Mouse (Mus musculus): ENCODE data around the gene Cc2d2b. TPM values are rescaled to one million over a fixed set of nuclear protein-coding genes. Genes with fewer than 3 reads are reported as not detected.

Cc2d2b gene
- polyA plus RNA-seq, 1 experiment from 2014 or later: 3.1 TPM

DNA sequence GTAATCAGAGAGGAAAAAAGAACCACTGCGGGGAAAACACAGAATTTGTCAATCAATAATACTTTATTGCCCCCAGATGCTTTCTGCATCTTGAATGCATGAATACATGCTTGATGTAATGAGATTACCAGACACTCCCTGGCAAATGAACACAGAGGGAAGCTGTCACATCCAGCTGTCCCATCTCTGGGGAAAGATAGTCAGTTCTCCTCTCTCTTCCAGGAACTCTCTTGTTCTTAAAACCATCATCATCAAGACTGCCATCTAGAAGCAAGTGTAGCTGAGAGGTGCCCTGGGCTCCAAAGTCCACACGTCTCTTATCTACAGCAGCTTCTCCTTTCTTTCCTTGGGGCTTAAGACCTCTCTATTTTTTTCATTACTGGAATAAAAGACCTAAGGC, 21.9 kb upstream of the Cc2d2b start:
- Histone ChIP-seq H3K9ac (no peak overlapping the region), H3K27ac (no peak overlapping the region)
- WGBS (ENCODE audit: insufficient replicate concordance): 35% methylated on average over 2 of the region's 2 CpGs

DNA sequence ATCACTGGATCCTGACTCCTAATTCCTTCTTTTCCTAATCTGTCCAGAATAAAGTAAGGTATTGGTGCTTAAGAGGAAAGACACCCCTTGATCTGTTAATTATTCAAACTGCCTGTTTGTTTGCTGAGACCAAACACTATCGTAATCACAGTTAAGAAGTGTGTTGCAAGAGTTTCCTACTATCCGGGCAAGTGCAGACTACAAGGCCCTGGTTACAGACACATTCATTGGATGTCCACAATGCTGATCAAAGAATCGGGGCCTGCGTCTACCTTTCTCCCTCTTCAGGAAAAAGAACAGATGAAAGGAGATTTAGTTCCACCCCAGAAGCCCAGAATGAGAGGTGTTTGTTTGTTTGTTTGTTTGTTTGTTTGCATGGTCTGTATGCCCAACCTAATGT, 20.3 kb upstream of the Cc2d2b start:
- H3K9ac ChIP-seq: no peak overlapping the region
- H3K4me2 ChIP-seq: no peak overlapping the region
- H3K27ac ChIP-seq: no peak overlapping the region
- no peaks in the 10 kb centered on the region for H3K36me3 ChIP-seq
- WGBS (ENCODE audit: insufficient replicate concordance): 71% methylated on average over 4 of the region's 4 CpGs
- H3K9me3 ChIP-seq (replicated peaks): no peaks in the 10 kb centered on the region
- no peak for ATAC-seq
- H3K4me1 ChIP-seq: 0 out of 2 replicates have a peak, but pooled peaks cover 12% of the 10 kb centered on the region
- no peak overlapping the region for H3K4me3 ChIP-seq
- no peaks in the 10 kb centered on the region for H3K27me3 ChIP-seq (replicated peaks)

More for the DNA sequence above, 21.9 kb upstream of the Cc2d2b start:
- Histone ChIP-seq H3K36me3 (no peaks in the 10 kb centered on the region), H3K27me3 (replicated peaks) (no peaks in the 10 kb centered on the region), H3K4me3 (no peak overlapping the region), H3K4me2 (no peak overlapping the region), H3K9me3 (replicated peaks) (no peaks in the 10 kb centered on the region), H3K4me1 (0 out of 2 replicates have a peak, but pooled peaks cover 12% of the 10 kb centered on the region)
- no peak for ATAC-seq

DNA sequence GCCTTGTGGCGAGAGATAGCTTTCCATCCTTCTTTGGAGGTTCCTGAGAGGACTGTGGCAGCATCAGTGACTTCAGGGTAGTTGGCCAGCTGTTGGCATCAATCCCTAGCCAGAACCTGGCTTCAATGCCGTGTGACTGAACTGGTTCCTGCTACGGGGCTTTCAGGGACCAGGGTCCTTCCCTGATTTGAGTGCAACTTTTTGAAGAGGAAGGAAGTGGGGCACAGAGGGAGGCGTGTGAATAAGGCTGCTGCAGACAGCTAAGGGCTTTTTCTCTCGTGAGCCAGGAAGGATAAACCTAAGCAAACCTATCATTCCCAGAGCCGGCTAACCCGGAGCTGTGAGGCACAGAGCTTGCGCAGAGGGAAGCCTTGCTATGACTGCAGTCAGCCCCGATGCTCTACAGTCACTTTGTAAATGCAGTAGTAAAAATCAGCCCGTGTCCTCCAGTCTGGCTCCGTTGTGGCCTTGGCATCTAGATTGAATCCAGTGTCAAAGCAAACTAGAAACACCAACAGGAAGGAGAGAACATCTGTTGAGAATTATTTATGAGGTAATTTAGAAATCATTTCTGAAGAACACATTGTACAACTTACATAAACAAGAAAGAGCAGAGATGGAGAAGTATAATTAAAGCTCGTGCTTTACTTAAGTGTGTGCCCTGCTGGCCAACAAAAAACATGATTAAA, 19.7 kb upstream of the Cc2d2b start:
- ATAC-seq: no peak
- 0 out of 2 replicates have a peak, but pooled peaks cover 12% of the 10 kb centered on the region for H3K4me1 ChIP-seq
- no peaks in the 10 kb centered on the region for H3K9me3 ChIP-seq (replicated peaks)
- WGBS (ENCODE audit: insufficient replicate concordance): 29% methylated on average over 12 of the region's 12 CpGs
- no peaks in the 10 kb centered on the region for H3K36me3 ChIP-seq
- no peaks in the 10 kb centered on the region for H3K27me3 ChIP-seq (replicated peaks)
- H3K9ac ChIP-seq: no peak overlapping the region
- no peak overlapping the region for H3K27ac ChIP-seq
- no peak overlapping the region for H3K4me2 ChIP-seq
- H3K4me3 ChIP-seq: no peak overlapping the region

DNA sequence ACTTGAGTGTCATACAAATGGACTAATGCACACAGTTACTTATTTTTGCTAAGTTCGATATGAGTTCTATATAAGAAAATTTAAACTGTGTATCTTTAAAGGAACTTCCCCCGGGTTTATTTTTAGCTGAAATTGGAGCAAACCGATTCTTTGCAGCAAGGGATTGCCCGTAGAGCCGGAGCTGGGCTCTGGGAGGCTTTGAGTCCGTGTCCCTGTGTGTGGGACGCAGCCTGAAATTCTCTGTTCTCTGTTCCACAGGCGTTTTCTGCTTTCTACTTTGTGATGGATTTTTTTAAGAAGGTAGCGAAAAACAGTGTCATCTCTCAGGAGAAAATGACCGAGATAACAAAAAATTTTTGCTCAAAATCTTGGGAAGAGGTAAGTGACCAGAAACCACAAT, 15.1 kb upstream of the Cc2d2b start:
- Histone ChIP-seq H3K27me3 (replicated peaks) (no peaks in the 10 kb centered on the region), H3K27ac (no peak overlapping the region), H3K9me3 (replicated peaks) (no peaks in the 10 kb centered on the region), H3K4me3 (no peak overlapping the region), H3K36me3 (no peaks in the 10 kb centered on the region), H3K4me2 (no peak overlapping the region), H3K9ac (no peak overlapping the region), H3K4me1 (0 out of 2 replicates have a peak, but pooled peaks cover 9% of the 10 kb centered on the region)
- 62% methylated on average over 10 of the region's 10 CpGs for WGBS (ENCODE audit: insufficient replicate concordance)
- no peak for ATAC-seq

DNA sequence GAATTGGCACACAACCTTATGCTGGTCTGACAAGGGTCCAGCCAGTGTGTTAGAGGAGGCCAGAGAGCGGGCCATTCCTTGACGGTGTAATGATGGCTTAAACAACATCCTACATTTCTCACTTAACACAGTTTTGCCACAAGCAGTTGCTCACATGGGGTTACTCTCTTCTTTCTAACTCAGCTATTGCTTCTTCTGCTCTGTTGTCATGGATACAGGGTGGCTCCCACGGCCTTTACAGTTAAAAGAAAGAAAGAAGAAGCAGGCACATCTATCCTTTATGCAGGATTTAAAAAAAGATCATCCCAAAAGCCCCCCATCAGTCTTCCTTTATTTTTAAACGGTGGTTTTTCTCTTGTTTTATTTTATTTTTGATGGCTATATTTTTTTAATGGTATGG, 14.7 kb upstream of the Cc2d2b start:
- no peak overlapping the region for H3K9ac ChIP-seq
- H3K27me3 ChIP-seq (replicated peaks): no peaks in the 10 kb centered on the region
- H3K9me3 ChIP-seq (replicated peaks): no peaks in the 10 kb centered on the region
- no peak overlapping the region for H3K4me2 ChIP-seq
- 64% methylated on average over 4 of the region's 4 CpGs for WGBS (ENCODE audit: insufficient replicate concordance)
- H3K4me1 ChIP-seq: peaks cover 6% of the 10 kb centered on the region; the same call in 1 of the 2 replicates
- no peaks in the 10 kb centered on the region for H3K36me3 ChIP-seq
- no peak for ATAC-seq
- no peak overlapping the region for H3K27ac ChIP-seq
- H3K4me3 ChIP-seq: no peak overlapping the region

DNA sequence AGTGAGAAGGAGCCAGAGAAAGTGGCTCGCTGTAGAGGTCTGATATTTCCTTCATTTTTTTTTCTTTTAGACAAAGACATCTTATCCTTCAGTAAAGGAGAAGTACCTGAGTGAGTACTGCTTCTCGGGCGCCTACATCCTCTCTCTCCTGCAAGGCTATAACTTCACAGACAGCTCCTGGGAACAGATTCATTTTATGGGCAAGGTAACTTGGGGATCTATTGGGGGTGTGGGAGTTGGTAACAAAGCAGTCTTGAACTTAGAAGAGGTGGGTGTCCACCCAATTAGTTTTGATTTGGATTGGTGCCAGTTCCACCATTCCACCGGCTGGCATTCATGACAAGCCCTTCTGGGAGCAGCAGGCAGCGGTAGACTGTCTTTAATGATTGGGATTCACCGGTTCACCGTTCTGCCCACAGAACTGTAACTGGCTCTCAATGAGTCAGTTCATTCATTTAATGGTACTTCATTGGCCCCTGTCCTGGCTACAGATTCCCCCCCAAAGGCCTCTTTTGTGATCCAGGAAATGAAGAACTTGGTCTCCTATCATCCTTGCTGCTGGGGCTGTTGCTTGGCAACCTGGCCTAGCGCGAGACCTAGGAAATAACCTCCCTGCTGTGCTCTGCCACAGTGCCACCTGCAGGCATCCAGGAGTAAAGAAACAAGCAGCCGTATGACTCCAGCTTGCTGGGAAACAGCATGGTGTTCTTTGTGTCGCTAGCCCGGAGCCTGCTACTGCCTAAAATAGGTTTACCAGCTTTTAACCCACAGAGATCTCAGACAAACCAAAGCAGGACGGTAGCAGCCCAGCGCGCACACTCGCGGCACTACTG, 11.7 kb upstream of the Cc2d2b start:
- Histone ChIP-seq H3K27ac (no peak overlapping the region), H3K9ac (no peak overlapping the region), H3K27me3 (replicated peaks) (no peaks in the 10 kb centered on the region), H3K9me3 (replicated peaks) (no peaks in the 10 kb centered on the region), H3K36me3 (no peaks in the 10 kb centered on the region), H3K4me2 (peak overlapping the region; percentile 37; the same call in 1 of the 2 replicates), H3K4me3 (no peak overlapping the region), H3K4me1 (peaks cover 4% of the 10 kb centered on the region; the same call in 1 of the 2 replicates)
- peak; percentile 35; the same call in 1 of the 2 replicates for ATAC-seq
- WGBS (ENCODE audit: insufficient replicate concordance): 30% methylated on average over 17 of the region's 17 CpGs

DNA sequence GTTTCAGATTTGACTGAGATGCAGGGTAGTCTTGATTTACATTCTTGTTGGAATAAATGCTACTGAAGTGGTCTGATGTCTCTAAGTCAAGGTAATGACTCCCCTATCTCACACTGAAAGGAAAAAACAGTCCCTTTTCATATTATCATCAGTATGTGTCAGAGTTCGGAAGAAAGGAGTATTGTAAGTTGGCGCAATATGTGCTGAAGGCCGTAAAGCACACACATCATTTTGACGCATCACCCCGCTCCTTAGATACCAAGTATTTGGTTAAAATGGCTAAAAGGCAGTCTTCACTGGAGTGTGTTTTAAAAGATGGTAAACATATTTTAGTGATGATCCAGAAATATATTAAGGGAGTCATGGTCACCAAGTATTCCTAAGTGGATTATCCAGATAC, 10.9 kb upstream of the Cc2d2b start:
- peak overlapping the region; percentile 37; the same call in 1 of the 2 replicates for H3K4me2 ChIP-seq
- 74% methylated on average over 5 of the region's 5 CpGs for WGBS (ENCODE audit: insufficient replicate concordance)
- H3K4me1 ChIP-seq: peaks cover 4% of the 10 kb centered on the region; the same call in 1 of the 2 replicates
- H3K4me3 ChIP-seq: no peak overlapping the region
- no peaks in the 10 kb centered on the region for H3K27me3 ChIP-seq (replicated peaks)
- no peak for ATAC-seq
- H3K27ac ChIP-seq: no peak overlapping the region
- no peaks in the 10 kb centered on the region for H3K9me3 ChIP-seq (replicated peaks)
- H3K36me3 ChIP-seq: no peaks in the 10 kb centered on the region
- no peak overlapping the region for H3K9ac ChIP-seq

DNA sequence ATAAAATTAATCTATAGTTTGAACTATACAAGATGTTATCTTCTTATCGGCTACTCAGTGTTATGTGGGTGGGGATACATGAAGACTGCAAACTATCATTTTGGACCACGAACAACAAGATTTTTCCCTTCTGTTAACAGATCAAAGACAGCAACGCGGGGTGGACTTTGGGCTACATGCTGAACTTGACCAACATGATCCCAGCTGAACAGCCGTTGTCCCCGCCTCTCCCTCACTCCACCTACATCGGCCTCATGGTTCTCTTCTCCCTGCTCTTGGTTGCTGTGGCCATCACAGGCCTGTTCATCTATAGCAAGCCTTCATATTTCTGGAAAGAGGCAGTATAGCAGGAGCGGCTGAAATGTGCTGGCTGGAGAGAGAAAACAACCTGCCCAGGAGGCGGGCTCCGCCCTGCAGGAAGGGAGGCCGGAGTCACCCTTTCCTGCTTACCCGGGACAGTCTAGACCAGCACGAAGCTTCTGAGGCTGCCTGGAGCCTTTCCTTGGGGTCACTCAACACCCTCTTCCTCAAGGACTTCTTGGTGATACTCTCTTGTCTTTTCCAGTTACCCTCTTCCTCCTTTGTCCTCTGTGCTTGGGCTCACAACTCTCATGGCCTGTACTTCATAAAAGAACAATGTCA, 9.7 kb upstream of the Cc2d2b start:
- WGBS (ENCODE audit: insufficient replicate concordance): 64% methylated on average over 13 of the region's 13 CpGs
- no peaks in the 10 kb centered on the region for H3K27me3 ChIP-seq (replicated peaks)
- H3K27ac ChIP-seq: no peak overlapping the region
- no peak overlapping the region for H3K4me3 ChIP-seq
- no peak overlapping the region for H3K9ac ChIP-seq
- no peaks in the 10 kb centered on the region for H3K9me3 ChIP-seq (replicated peaks)
- no peak overlapping the region for H3K4me2 ChIP-seq
- peaks cover 4% of the 10 kb centered on the region; the same call in 1 of the 2 replicates for H3K4me1 ChIP-seq
- no peaks in the 10 kb centered on the region for H3K36me3 ChIP-seq
- ATAC-seq: no peak; the same call in 1 of the 2 replicates

DNA sequence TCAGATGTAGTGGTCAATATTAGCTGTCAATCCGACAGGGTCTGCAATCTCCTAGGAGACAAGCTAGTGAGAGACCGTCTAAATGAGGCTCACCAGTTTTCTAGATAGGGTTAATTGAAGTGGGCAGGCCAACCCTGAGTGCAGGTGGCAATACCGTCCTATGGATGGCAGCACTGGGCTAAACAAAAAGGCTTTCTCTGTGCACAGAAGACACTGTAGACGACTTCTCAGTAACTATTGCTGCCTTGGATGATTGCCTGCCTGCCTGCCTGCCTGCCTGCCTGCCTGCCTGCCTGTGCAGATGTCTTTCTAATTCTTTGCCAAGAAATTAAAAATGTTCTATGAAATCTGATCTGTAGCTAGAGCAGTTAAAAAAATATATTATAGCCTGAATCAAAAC, 1.9 kb upstream of the Cc2d2b start:
- H3K27ac ChIP-seq: no peak overlapping the region
- H3K36me3 ChIP-seq: no peaks in the 10 kb centered on the region
- no peak overlapping the region for H3K4me2 ChIP-seq
- H3K9me3 ChIP-seq (replicated peaks): no peaks in the 10 kb centered on the region
- no peak overlapping the region for H3K9ac ChIP-seq
- ATAC-seq: no peak
- WGBS (ENCODE audit: insufficient replicate concordance): 31% methylated on average over 4 of the region's 4 CpGs
- no peak overlapping the region for H3K4me3 ChIP-seq
- peaks cover 12% of the 10 kb centered on the region for H3K27me3 ChIP-seq (replicated peaks)
- H3K4me1 ChIP-seq: no peaks in the 10 kb centered on the region

DNA sequence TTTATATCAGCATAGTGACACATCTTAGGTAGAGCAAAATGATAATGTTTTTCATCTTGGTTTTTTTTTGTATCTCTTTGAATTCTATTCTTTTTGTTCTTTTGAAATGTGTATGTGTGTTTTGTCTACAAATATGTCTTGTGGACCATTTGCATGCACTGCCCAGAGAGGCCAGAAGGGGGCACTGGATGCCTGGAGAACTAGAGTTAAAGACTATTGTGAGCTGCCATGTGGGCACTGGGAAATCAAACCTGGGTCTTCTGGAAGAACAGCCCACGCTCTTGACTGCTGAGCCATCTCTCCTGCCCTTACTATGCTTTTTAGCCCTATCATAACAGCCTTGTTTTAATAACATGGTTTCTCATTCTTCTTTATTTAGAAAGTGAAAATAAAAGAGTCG, 5.8 kb downstream of the Cc2d2b start:
- Histone ChIP-seq H3K9me3 (replicated peaks) (no peaks in the 10 kb centered on the region), H3K4me3 (no peak overlapping the region), H3K4me2 (no peak overlapping the region), H3K36me3 (no peaks in the 10 kb centered on the region), H3K9ac (no peak overlapping the region), H3K4me1 (peaks cover 24% of the 10 kb centered on the region), H3K27me3 (replicated peaks) (0 out of 2 replicates have a peak, but pooled peaks cover 2% of the 10 kb centered on the region), H3K27ac (no peak overlapping the region)
- WGBS (ENCODE audit: insufficient replicate concordance): 55% methylated on average over 2 of the region's 2 CpGs
- no peak for ATAC-seq

DNA sequence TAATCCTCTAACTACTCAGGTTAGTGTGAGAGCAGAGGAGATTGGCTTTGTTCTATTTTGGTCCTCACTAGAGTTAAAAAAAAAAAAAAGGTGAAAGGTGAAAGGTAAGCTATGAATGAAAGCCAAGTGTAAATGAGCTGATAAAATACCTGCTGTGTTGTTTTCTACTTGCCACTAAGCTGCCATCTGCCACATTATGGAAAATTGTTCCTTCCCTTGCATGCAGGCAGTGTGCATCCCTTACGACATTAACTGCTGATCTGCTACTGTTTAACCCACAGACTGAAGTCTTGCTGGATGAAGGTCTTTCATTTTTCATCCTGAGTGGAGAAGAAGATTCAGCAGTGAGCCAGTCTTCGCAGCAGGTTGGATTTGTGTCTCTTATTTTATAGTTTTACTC, 11.5 kb downstream of the Cc2d2b start:
- 75% methylated on average over 2 of the region's 2 CpGs for WGBS (ENCODE audit: insufficient replicate concordance)
- peaks cover 52% of the 10 kb centered on the region for H3K4me1 ChIP-seq
- no peak overlapping the region for H3K9ac ChIP-seq
- no peak overlapping the region for H3K4me2 ChIP-seq
- H3K27me3 ChIP-seq (replicated peaks): 0 out of 2 replicates have a peak, but pooled peaks cover 4% of the 10 kb centered on the region
- H3K9me3 ChIP-seq (replicated peaks): no peaks in the 10 kb centered on the region
- no peak for ATAC-seq
- H3K36me3 ChIP-seq: peaks cover 15% of the 10 kb centered on the region
- H3K4me3 ChIP-seq: no peak overlapping the region
- H3K27ac ChIP-seq: no peak overlapping the region

Measured in liver, embryonic 12.5 days (tissue).